Mouse (Mus musculus) liver, adult 2 months (tissue): Measurements from ENCODE around the gene Bckdhb.

Source experiments
- CTCF ChIP-seq: fragments of 200-500 bp; IDR thresholded peaks from 2 replicates; pipeline ENCODE4 v1.5.1; 2011; ENCODE audit warnings: low read depth, low read length, control low read depth
- POLR2A ChIP-seq: fragments of 200-500 bp; IDR thresholded peaks from 2 replicates; pipeline ENCODE4 v1.6.1; 2011; ENCODE audit warnings: low read length, control low read depth; ENCODE audit not compliant: insufficient read depth; ENCODE audit errors: extremely low read depth

- TF ChIP-seq CTCF (no peak), POLR2A (no peak)
Observed at GRCm38 (mm10) chr9:84107045-84107813, 182.3 kb downstream of the Bckdhb start.
